Mouse (Mus musculus): ENCODE results near the gene Foxs1. TPM values are rescaled to one million over a fixed set of nuclear protein-coding genes. Genes with fewer than 3 reads are reported as not detected.

Foxs1 gene
- polyA plus RNA-seq, 1 experiment from 2014 or later = 2.9 TPM

- Histone ChIP-seq H3K4me1 (peaks cover 9% of the 10 kb centered on the region), H3K4me2 (no peak overlapping the region)
- 79% methylated on average over 9 of the region's 9 CpGs for WGBS
These were observed 6.1 kb downstream of the Foxs1 start for GRCm38 (mm10) chr2:152926896-152927295.

GRCm38 (mm10) chr2:152925189-152925872 lies 7.7 kb downstream of the Foxs1 start:
- Histone ChIP-seq H3K27ac (no peak overlapping the region), H3K36me3 (ENCODE audit: poor library complexity, severe bottlenecking) (no peaks in the 10 kb centered on the region), H3K9ac (no peak overlapping the region), H3K4me2 (no peak overlapping the region), H3K27me3 (no peaks in the 10 kb centered on the region), H3K4me3 (no peak overlapping the region), H3K4me1 (peaks cover 9% of the 10 kb centered on the region), H3K9me3 (replicated peaks) (no peaks in the 10 kb centered on the region)
- WGBS = 76% methylated on average over 11 of the region's 11 CpGs
- no peak for ATAC-seq

More at GRCm38 (mm10) chr2:152926896-152927295, 6.1 kb downstream of the Foxs1 start:
- Histone ChIP-seq H3K27ac (no peak overlapping the region), H3K9ac (no peak overlapping the region), H3K27me3 (no peaks in the 10 kb centered on the region), H3K9me3 (replicated peaks) (no peaks in the 10 kb centered on the region), H3K4me3 (no peak overlapping the region), H3K36me3 (ENCODE audit: poor library complexity, severe bottlenecking) (no peaks in the 10 kb centered on the region)
- no peak for ATAC-seq

GRCm38 (mm10) chr2:152924543-152924942 lies 8.5 kb downstream of the Foxs1 start:
- Histone ChIP-seq H3K4me2 (no peak overlapping the region), H3K4me3 (no peak overlapping the region), H3K9ac (no peak overlapping the region), H3K9me3 (replicated peaks) (no peaks in the 10 kb centered on the region), H3K36me3 (ENCODE audit: poor library complexity, severe bottlenecking) (no peaks in the 10 kb centered on the region), H3K27me3 (no peaks in the 10 kb centered on the region), H3K4me1 (peaks cover 9% of the 10 kb centered on the region), H3K27ac (no peak overlapping the region)
- no peak for ATAC-seq
- 87% methylated on average over 5 of the region's 5 CpGs for WGBS

DNA sequence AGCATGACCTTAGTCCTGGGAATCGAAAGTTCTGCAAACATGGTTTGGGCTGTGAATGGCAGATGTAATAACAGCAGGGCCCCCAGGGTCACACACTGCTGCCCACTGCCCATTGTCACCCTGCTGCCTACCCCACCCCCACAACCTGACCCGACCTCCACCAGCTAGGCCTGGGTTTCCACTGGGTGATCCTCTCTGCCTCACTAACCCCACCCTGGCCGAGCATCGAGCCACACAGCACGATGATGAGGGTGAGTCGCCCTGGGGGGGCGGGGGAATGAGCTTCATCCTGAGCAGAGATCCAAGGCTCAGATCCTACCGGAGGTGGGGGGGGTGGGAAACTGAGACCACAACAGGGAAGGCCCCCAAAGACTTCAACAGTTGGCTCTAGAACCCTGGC lies 8.9 kb downstream of the Foxs1 start:
- 71% methylated on average over 8 of the region's 8 CpGs for WGBS
- H3K4me1 ChIP-seq = peaks cover 9% of the 10 kb centered on the region
- no peaks in the 10 kb centered on the region for H3K9me3 ChIP-seq (replicated peaks)
- no peak overlapping the region for H3K9ac ChIP-seq
- H3K27ac ChIP-seq = no peak overlapping the region
- no peaks in the 10 kb centered on the region for H3K27me3 ChIP-seq
- ATAC-seq = no peak
- H3K4me3 ChIP-seq = no peak overlapping the region
- H3K36me3 ChIP-seq (ENCODE audit: poor library complexity, severe bottlenecking) = no peaks in the 10 kb centered on the region
- no peak overlapping the region for H3K4me2 ChIP-seq

DNA sequence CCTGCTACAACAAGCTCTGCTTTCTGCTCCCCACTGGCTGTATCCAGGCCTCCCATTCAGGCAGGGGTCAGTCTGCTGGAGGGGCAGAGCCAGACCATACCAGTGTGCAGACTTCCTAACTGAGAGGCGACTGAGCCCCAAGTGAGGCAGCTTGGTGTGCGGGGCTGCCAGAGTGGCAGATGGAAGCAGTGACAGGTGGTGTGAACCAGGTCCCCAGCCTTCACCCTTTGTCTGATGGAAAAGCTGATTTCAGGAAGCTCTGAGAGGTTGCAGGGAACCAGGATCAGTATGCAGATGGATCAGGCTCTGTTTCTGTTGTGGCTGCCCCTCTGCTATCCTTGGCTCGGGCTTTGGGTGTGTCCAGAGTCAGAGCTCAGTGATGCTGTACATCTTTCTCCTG lies 9.4 kb downstream of the Foxs1 start:
- ATAC-seq = no peak; the same call in 1 of the 2 replicates
- 68% methylated on average over 3 of the region's 3 CpGs for WGBS

GRCm38 (mm10) chr2:152922376-152922775 lies 10.6 kb downstream of the Foxs1 start:
- Histone ChIP-seq H3K4me1 (peaks cover 11% of the 10 kb centered on the region), H3K36me3 (ENCODE audit: poor library complexity, severe bottlenecking) (no peaks in the 10 kb centered on the region), H3K27me3 (no peaks in the 10 kb centered on the region), H3K9me3 (replicated peaks) (no peaks in the 10 kb centered on the region), H3K4me3 (no peak overlapping the region), H3K9ac (no peak overlapping the region), H3K27ac (no peak overlapping the region), H3K4me2 (no peak overlapping the region)
- WGBS = 37% methylated on average over 7 of the region's 7 CpGs
- ATAC-seq = no peak

More for the DNA sequence above, 9.4 kb downstream of the Foxs1 start:
- no peak overlapping the region for H3K4me2 ChIP-seq
- no peak overlapping the region for H3K9ac ChIP-seq
- no peak overlapping the region for H3K27ac ChIP-seq
- peaks cover 9% of the 10 kb centered on the region for H3K4me1 ChIP-seq
- H3K27me3 ChIP-seq = no peaks in the 10 kb centered on the region
- H3K4me3 ChIP-seq = no peak overlapping the region
- no peaks in the 10 kb centered on the region for H3K9me3 ChIP-seq (replicated peaks)
- H3K36me3 ChIP-seq (ENCODE audit: poor library complexity, severe bottlenecking) = no peaks in the 10 kb centered on the region

GRCm38 (mm10) chr2:152917671-152918070 lies 15.3 kb downstream of the Foxs1 start:
- peaks cover 22% of the 10 kb centered on the region for H3K27me3 ChIP-seq
- 63% methylated on average over 9 of the region's 9 CpGs for WGBS
- no peak for ATAC-seq

DNA sequence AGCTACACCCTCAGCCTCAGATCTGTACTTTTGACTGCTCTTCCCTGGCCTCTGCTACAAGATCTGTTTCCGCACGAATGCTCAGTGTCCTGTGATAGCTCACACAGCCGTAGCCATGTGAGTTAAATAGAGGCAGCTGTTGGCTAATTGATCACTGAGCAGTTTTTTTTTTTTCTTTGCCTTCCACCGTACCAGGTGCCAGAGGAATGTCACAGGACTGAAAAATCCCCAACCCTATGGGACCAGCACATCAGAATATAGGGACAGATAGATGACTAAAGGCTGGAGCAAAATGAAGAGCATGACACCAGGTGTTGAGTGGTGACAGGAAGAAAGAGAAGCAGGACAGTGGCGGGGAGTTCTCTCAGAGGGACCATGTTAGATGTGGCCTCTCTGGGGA lies 16.9 kb downstream of the Foxs1 start:
- Histone ChIP-seq H3K27me3 (peaks cover 37% of the 10 kb centered on the region), H3K27ac (no peak overlapping the region), H3K9me3 (replicated peaks) (no peaks in the 10 kb centered on the region), H3K4me2 (no peak overlapping the region), H3K36me3 (ENCODE audit: poor library complexity, severe bottlenecking) (no peaks in the 10 kb centered on the region), H3K4me3 (no peak overlapping the region), H3K9ac (no peak overlapping the region), H3K4me1 (peaks cover 7% of the 10 kb centered on the region; the same call in 1 of the 2 replicates)
- 57% methylated on average over 5 of the region's 5 CpGs for WGBS
- ATAC-seq = no peak

More at GRCm38 (mm10) chr2:152917671-152918070, 15.3 kb downstream of the Foxs1 start:
- no peak overlapping the region for H3K4me3 ChIP-seq
- H3K4me1 ChIP-seq = peaks cover 7% of the 10 kb centered on the region; the same call in 1 of the 2 replicates
- no peak overlapping the region for H3K27ac ChIP-seq
- no peaks in the 10 kb centered on the region for H3K9me3 ChIP-seq (replicated peaks)
- no peak overlapping the region for H3K4me2 ChIP-seq
- no peaks in the 10 kb centered on the region for H3K36me3 ChIP-seq (ENCODE audit: poor library complexity, severe bottlenecking)
- no peak overlapping the region for H3K9ac ChIP-seq

DNA sequence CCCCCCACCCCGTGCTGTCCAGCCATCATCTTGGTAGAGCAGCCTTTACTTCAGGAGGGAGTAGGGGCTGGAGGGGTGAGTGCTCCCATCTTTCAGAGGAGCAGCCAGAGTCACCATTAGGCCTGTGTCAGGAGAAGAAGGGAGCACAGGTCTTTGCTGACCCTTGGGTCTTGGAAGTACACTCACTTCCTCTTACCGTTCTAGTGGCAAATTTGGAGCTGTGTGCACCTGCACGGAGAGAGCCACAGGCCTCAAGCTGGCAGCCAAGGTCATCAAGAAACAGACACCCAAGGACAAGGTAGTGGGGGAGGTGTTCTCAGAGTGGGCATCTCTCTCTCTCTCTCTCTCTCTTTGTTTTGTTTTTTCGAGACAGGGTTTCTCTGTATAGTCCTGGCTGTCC lies 17.6 kb downstream of the Foxs1 start:
- Histone ChIP-seq H3K27ac (no peak overlapping the region), H3K4me2 (no peak overlapping the region), H3K4me1 (peaks cover 7% of the 10 kb centered on the region; the same call in 1 of the 2 replicates), H3K4me3 (no peak overlapping the region), H3K36me3 (ENCODE audit: poor library complexity, severe bottlenecking) (no peaks in the 10 kb centered on the region), H3K9me3 (replicated peaks) (no peaks in the 10 kb centered on the region), H3K9ac (no peak overlapping the region), H3K27me3 (peaks cover 43% of the 10 kb centered on the region)
- ATAC-seq = no peak
- 80% methylated on average over 4 of the region's 4 CpGs for WGBS

- H3K36me3 ChIP-seq (ENCODE audit: poor library complexity, severe bottlenecking) = no peaks in the 10 kb centered on the region
- H3K4me2 ChIP-seq = peak overlapping the region; percentile 47
- peaks cover 7% of the 10 kb centered on the region; the same call in 1 of the 2 replicates for H3K4me1 ChIP-seq
- peak overlapping the region; percentile 37; the same call in 1 of the 2 replicates for H3K9ac ChIP-seq
- peak; percentile 82 for ATAC-seq
- peaks cover 45% of the 10 kb centered on the region for H3K27me3 ChIP-seq
- no peaks in the 10 kb centered on the region for H3K9me3 ChIP-seq (replicated peaks)
- WGBS = 3% methylated on average over 15 of the region's 18 CpGs
- H3K4me3 ChIP-seq = 0 out of 2 replicates have a peak overlapping the region, but pooled peaks have one; percentile 9
- H3K27ac ChIP-seq = no peak overlapping the region
These were observed 18.5 kb downstream of the Foxs1 start for GRCm38 (mm10) chr2:152914310-152915120.

DNA sequence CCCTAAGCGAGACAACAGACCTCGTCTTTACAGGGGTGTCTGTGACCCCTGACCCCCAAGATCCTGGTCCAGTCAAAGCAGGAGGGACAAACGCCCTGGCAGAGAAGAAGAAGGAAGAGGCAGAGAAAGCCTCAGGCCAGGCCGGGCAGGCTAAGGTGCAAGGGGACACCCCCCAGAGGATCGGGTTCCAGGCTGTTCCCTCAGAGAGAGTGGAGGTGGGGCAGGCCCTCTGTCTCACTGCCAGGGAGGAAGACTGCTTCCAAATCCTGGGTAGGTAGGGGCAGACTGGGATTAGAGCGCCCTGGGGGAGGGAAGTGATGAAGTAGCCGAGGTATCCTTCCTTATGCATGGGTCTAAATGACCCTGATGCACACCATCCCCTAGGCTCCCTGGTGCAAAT lies 19.5 kb downstream of the Foxs1 start:
- Histone ChIP-seq H3K27me3 (peaks cover 45% of the 10 kb centered on the region), H3K9ac (no peak overlapping the region), H3K27ac (no peak overlapping the region), H3K4me2 (no peak overlapping the region), H3K9me3 (replicated peaks) (no peaks in the 10 kb centered on the region), H3K4me1 (peaks cover 6% of the 10 kb centered on the region; the same call in 1 of the 2 replicates), H3K4me3 (no peak overlapping the region), H3K36me3 (ENCODE audit: poor library complexity, severe bottlenecking) (no peaks in the 10 kb centered on the region)
- ATAC-seq = no peak
- 35% methylated on average over 7 of the region's 7 CpGs for WGBS

DNA sequence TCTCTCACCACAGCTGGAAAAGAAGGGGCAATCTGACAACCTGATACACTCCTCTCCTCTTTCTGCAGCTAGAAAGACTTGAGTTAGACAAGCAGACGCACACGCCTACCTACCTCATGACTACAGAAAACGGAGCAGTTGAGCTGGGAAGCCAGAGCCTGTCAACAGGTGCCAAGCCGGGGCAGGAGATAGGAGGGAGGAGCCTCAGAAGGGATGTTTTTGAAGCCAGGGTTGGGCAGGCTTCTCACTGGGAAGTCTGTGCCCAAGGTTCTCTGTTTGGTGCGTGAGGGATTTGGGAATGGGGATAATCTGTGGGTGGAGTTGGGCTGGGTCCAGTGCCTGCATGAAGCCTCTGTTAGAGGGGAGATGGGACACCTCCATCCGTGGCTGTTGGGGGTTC lies 21.6 kb downstream of the Foxs1 start:
- Histone ChIP-seq H3K36me3 (ENCODE audit: poor library complexity, severe bottlenecking) (no peaks in the 10 kb centered on the region), H3K27ac (no peak overlapping the region), H3K4me3 (no peak overlapping the region), H3K27me3 (peaks cover 45% of the 10 kb centered on the region), H3K9me3 (replicated peaks) (no peaks in the 10 kb centered on the region), H3K4me2 (no peak overlapping the region), H3K9ac (no peak overlapping the region), H3K4me1 (peaks cover 18% of the 10 kb centered on the region)
- WGBS = 37% methylated on average over 6 of the region's 6 CpGs
- no peak for ATAC-seq
